Mouse (Mus musculus): ENCODE results near the gene Uck2.

GRCm38 (mm10) chr1:167313220-167313619, 28.1 kb upstream of the Uck2 start:
- TF ChIP-seq CTCF (conservative IDR thresholded peaks at IDR 0.05; ENCODE audit: insufficient read depth, insufficient read length, low read depth, low read length) (peak; percentile 37), POLR2A (IDR thresholded peaks at IDR 0.05; ENCODE audit: low read depth, low read length) (no peak)

Data from kidney, adult 2 months (tissue).